In genomic region chr10:100016941-100017770, GRCm38 (mm10) we compare ENCODE assay signal across 8 mouse cellular contexts. TPM values are rescaled to one million over a fixed set of nuclear protein-coding genes. Genes with fewer than 3 reads are reported as not detected.
DNase-seq lines count a peak whose midpoint lies in the region; ATAC-seq and TF ChIP-seq lines count a peak whose summit lies in the region.

No protein-coding gene starts in this region.

- peak overlapping the region; percentile 40 for H3K4me2 ChIP-seq in liver, embryonic 11.5 days
- H3K4me2 ChIP-seq in forebrain, embryonic 15.5 days (replicated peaks): peak overlapping the region; percentile 98
- peak overlapping the region; percentile 97 for H3K4me2 ChIP-seq in limb, embryonic 14.5 days (replicated peaks; ENCODE audit: low read depth, low read length, severe bottlenecking)
- peak overlapping the region; percentile 94 for H3K4me2 ChIP-seq in neural tube, embryonic 15.5 days

- H3K9me3 ChIP-seq in liver, embryonic 11.5 days (ENCODE audit: control insufficient read depth, low read length): no peaks in the 10 kb centered on the region
- no peaks in the 10 kb centered on the region for H3K9me3 ChIP-seq in forebrain, embryonic 15.5 days
- no peaks in the 10 kb centered on the region for H3K9me3 ChIP-seq in limb, embryonic 14.5 days (ENCODE audit: control insufficient read depth, low read length)
- H3K9me3 ChIP-seq in neural tube, embryonic 15.5 days (replicated peaks): no peaks in the 10 kb centered on the region

- H3K36me3 ChIP-seq in liver, embryonic 11.5 days (ENCODE audit: control insufficient read depth, insufficient read depth, low read length): no peaks in the 10 kb centered on the region
- no peaks in the 10 kb centered on the region for H3K36me3 ChIP-seq in forebrain, embryonic 15.5 days
- H3K36me3 ChIP-seq in limb, embryonic 14.5 days (ENCODE audit: control insufficient read depth, insufficient read depth, low read length): no peaks in the 10 kb centered on the region
- no peaks in the 10 kb centered on the region for H3K36me3 ChIP-seq in neural tube, embryonic 15.5 days

- H3K4me3 ChIP-seq in liver, embryonic 11.5 days (ENCODE audit: low read depth, low read length): peak overlapping the region; percentile 65
- peak overlapping the region; percentile 85 for H3K4me3 ChIP-seq in forebrain, embryonic 15.5 days
- peak overlapping the region; percentile 74 for H3K4me3 ChIP-seq in limb, embryonic 14.5 days (replicated peaks; ENCODE audit: low read length)
- peak overlapping the region; percentile 79 for H3K4me3 ChIP-seq in neural tube, embryonic 15.5 days (replicated peaks)

- ATAC-seq in liver, embryonic 11.5 days (replicated peaks; ENCODE audit: low FRiP score): no peak
- no peak for ATAC-seq in forebrain, embryonic 15.5 days (replicated peaks)
- no peak for ATAC-seq in limb, embryonic 14.5 days (ENCODE audit: low FRiP score, low read depth)
- ATAC-seq in neural tube, embryonic 15.5 days (ENCODE audit: low FRiP score): no peak
- ATAC-seq in activated CD4-positive, CD25-positive, alpha-beta regulatory T cell, adult 4 months: no peak

- peaks cover 21% of the 10 kb centered on the region for H3K27me3 ChIP-seq in liver, embryonic 11.5 days (replicated peaks; ENCODE audit: control insufficient read depth, insufficient read depth, low read length)
- no peaks in the 10 kb centered on the region for H3K27me3 ChIP-seq in forebrain, embryonic 15.5 days
- H3K27me3 ChIP-seq in limb, embryonic 14.5 days (ENCODE audit: control insufficient read depth, insufficient read depth, low read length): peaks cover 25% of the 10 kb centered on the region
- peaks cover 10% of the 10 kb centered on the region; the same call in 1 of the 2 replicates for H3K27me3 ChIP-seq in neural tube, embryonic 15.5 days (replicated peaks)

- H3K9ac ChIP-seq in liver, embryonic 11.5 days (ENCODE audit: low read depth, low read length): no peak overlapping the region
- peak overlapping the region; percentile 34 for H3K9ac ChIP-seq in forebrain, embryonic 15.5 days (replicated peaks)
- H3K9ac ChIP-seq in limb, embryonic 14.5 days (ENCODE audit: low read depth, low read length, severe bottlenecking): no peak overlapping the region
- H3K9ac ChIP-seq in neural tube, embryonic 15.5 days (replicated peaks): peak overlapping the region; percentile 34; the same call in 1 of the 2 replicates

- no peak overlapping the region for H3K27ac ChIP-seq in liver, embryonic 11.5 days (ENCODE audit: low read depth, low read length)
- H3K27ac ChIP-seq in forebrain, embryonic 15.5 days (replicated peaks): peak overlapping the region; percentile 57; the same call in 1 of the 2 replicates
- H3K27ac ChIP-seq in limb, embryonic 14.5 days (replicated peaks; ENCODE audit: low read depth, low read length): no peak overlapping the region
- 0 out of 2 replicates have a peak overlapping the region, but pooled peaks have one; percentile 18 for H3K27ac ChIP-seq in neural tube, embryonic 15.5 days (replicated peaks)

- DNase-seq in liver, embryonic 11.5 days (ENCODE audit: low spot score): no peak
- DNase-seq in liver: no peak
- DNase-seq in limb, embryonic 14.5 days (ENCODE audit: low spot score): no peak
- no peak for DNase-seq in embryo, embryonic 10.5 days (ENCODE audit: low spot score)
- no peak for DNase-seq in thymus, postnatal 25 days

- WGBS in liver, embryonic 11.5 days: 18% methylated on average over 13 of the region's 13 CpGs
- WGBS in forebrain, embryonic 15.5 days: 13% methylated on average over 13 of the region's 13 CpGs
- WGBS in limb, embryonic 14.5 days: 17% methylated on average over 13 of the region's 13 CpGs
- WGBS in neural tube, embryonic 15.5 days: 12% methylated on average over 13 of the region's 13 CpGs

- TF ChIP-seq POLR2A in limb, embryonic 14.5 days (IDR thresholded peaks at IDR 0.05; ENCODE audit: borderline replicate concordance, extremely low read depth, insufficient read depth, insufficient read length): no peak

- H3K4me1 ChIP-seq in liver, embryonic 11.5 days (replicated peaks; ENCODE audit: control insufficient read depth, insufficient read depth, low read length): peaks cover 6% of the 10 kb centered on the region; the same call in 1 of the 2 replicates
- peaks cover 50% of the 10 kb centered on the region for H3K4me1 ChIP-seq in forebrain, embryonic 15.5 days
- peaks cover 8% of the 10 kb centered on the region for H3K4me1 ChIP-seq in limb, embryonic 14.5 days (ENCODE audit: control insufficient read depth, insufficient read depth, low read length)
- peaks cover 23% of the 10 kb centered on the region for H3K4me1 ChIP-seq in neural tube, embryonic 15.5 days

RNA-seq across cellular contexts. Expression of gene Kitl, which starts 1.7 kb away (rescaled TPM):
- polyA plus RNA-seq in liver, embryonic 11.5 days (2014; fragmentation: Nextera tagmentation; extraction: Ambion mirVana): 24.0 and 30.4 TPM in 2 replicates
- 40.5 and 45.1 TPM in 2 replicates for polyA plus RNA-seq in forebrain, embryonic 15.5 days (2015; fragmentation: Nextera tagmentation; extraction: Ambion mirVana)
- polyA plus RNA-seq in limb, embryonic 14.5 days (2012; rRNA removed): 13.8 and 16.3 TPM in 2 replicates
- 35.0 and 38.4 TPM in 2 replicates for polyA plus RNA-seq in limb, embryonic 14.5 days (2014; fragmentation: Nextera tagmentation; extraction: Ambion mirVana)
- 24.5 and 26.5 TPM in 2 replicates for polyA plus RNA-seq in neural tube, embryonic 15.5 days (2015; fragmentation: Nextera tagmentation; extraction: Ambion mirVana)
- polyA plus RNA-seq in activated CD4-positive, CD25-positive, alpha-beta regulatory T cell, adult 4 months (2017; shearing (Covaris generic)): 1 to 10 TPM in 1 of 2 experiments, not detected in 1; 1.1 TPM

Comparison
In these comparisons a context has a peak if more than half of its experiments do, and no peak if none do; other contexts are left out.
1. H3K27ac ChIP-seq: peak in forebrain, embryonic 15.5 days (single experiment) and neural tube, embryonic 15.5 days (single experiment); none in liver, embryonic 11.5 days (single experiment) and limb, embryonic 14.5 days (single experiment).
2. H3K4me2 ChIP-seq: peak in every context shown above with its lines; median percentile 98 in forebrain, embryonic 15.5 days; 97 in limb, embryonic 14.5 days; 94 in neural tube, embryonic 15.5 days; 40 in liver, embryonic 11.5 days.
3. H3K9ac ChIP-seq: peak in forebrain, embryonic 15.5 days (single experiment) and neural tube, embryonic 15.5 days (single experiment); none in liver, embryonic 11.5 days (single experiment) and limb, embryonic 14.5 days (single experiment).
4. RNA of gene Kitl, which starts 1.7 kb away (polyA plus RNA-seq): 40.5 to 45.1 TPM in forebrain, embryonic 15.5 days, 13.8 to 38.4 TPM in limb, embryonic 14.5 days, 24.5 to 26.5 TPM in neural tube, embryonic 15.5 days and 24.0 to 30.4 TPM in liver, embryonic 11.5 days; 1.1 TPM in activated CD4-positive, CD25-positive, alpha-beta regulatory T cell, adult 4 months; every median in the first group is over 4 times any median in the second.
5. Peak in every context shown above with its lines, with median percentiles within 50 percentile points of each other: H3K4me3 ChIP-seq.